Comparison of ENCODE assay signal across 11 mouse cellular contexts in genomic region chr8:126806591-126806990, GRCm38 (mm10).
DNase-seq lines count a peak whose midpoint lies in the region; ATAC-seq and TF ChIP-seq lines count a peak whose summit lies in the region.
"Had no signal": no experiment of that assay in that cellular context is flagged by ENCODE, and none has a peak within 500 bp of the region (broad histone marks: within the 10 kb centered on the region; RNA-seq: fewer than 3 reads in every experiment).

No protein-coding gene starts in this region.

- H3K79me2 ChIP-seq in heart, adult 2 months (replicated peaks; ENCODE audit: control insufficient read depth, insufficient read depth, low read length): no peaks in the 10 kb centered on the region
- no peaks in the 10 kb centered on the region for H3K79me2 ChIP-seq in macrophage (ENCODE audit: inconsistent target)

- TF ChIP-seq POLR2A in heart, adult 2 months (IDR thresholded peaks at IDR 0.05; ENCODE audit: insufficient read depth, low read depth, low read length): no peak

- no peak for ATAC-seq in lung, embryonic 14.5 days (ENCODE audit: insufficient read depth)
- no peak for ATAC-seq in hindbrain, postnatal 0 days
- ATAC-seq: Patski had no signal

- no peaks in the 10 kb centered on the region for H3K27me3 ChIP-seq in heart, adult 2 months (ENCODE audit: control insufficient read depth, insufficient read depth, low read length)
- no peaks in the 10 kb centered on the region for H3K27me3 ChIP-seq in lung, embryonic 14.5 days (ENCODE audit: insufficient read depth, low read length)
- no peaks in the 10 kb centered on the region for H3K27me3 ChIP-seq in hindbrain, postnatal 0 days (ENCODE audit: insufficient read depth, low read length)
- H3K27me3 ChIP-seq: Patski had no signal

- intact Hi-C loops in heart, adult 2 months (cut with DNase I): loop anchor here (2.0 kb wide), 2 partner anchors 110 to 212 kb away; no protein-coding TSS in a partner anchor

- peak overlapping the region; percentile 95 for H3K27ac ChIP-seq in heart, adult 2 months
- H3K27ac ChIP-seq in lung, embryonic 14.5 days (ENCODE audit: low read depth): peak overlapping the region; percentile 67
- peak overlapping the region; percentile 60; the same call in 1 of the 2 replicates for H3K27ac ChIP-seq in hindbrain, postnatal 0 days
- peak overlapping the region; percentile 94 for H3K27ac ChIP-seq in macrophage

- H3K9ac ChIP-seq in heart, adult 2 months (ENCODE audit: low read depth, low read length): no peak overlapping the region
- no peak overlapping the region for H3K9ac ChIP-seq in lung, embryonic 14.5 days
- H3K9ac ChIP-seq in hindbrain, postnatal 0 days (replicated peaks; ENCODE audit: low read length): no peak overlapping the region
- H3K9ac ChIP-seq: forebrain, postnatal 0 days had no signal

- peaks cover 30% of the 10 kb centered on the region for H3K4me1 ChIP-seq in heart, adult 2 months (ENCODE audit: control insufficient read depth, insufficient read depth, low read length)
- peaks cover 4% of the 10 kb centered on the region for H3K4me1 ChIP-seq in lung, embryonic 14.5 days (ENCODE audit: insufficient read depth)
- no peaks in the 10 kb centered on the region for H3K4me1 ChIP-seq in hindbrain, postnatal 0 days (ENCODE audit: insufficient read depth, low read length)

- no peak for DNase-seq in heart, adult 2 months
- no peak for DNase-seq in heart, postnatal 4 days
- no peak for DNase-seq in lung, embryonic 14.5 days
- no peak for DNase-seq in lung, postnatal 4 days
- no peak for DNase-seq in hindbrain, postnatal 0 days (ENCODE audit: low spot score)
- DNase-seq in thymus, postnatal 10 days (ENCODE audit: low spot score in 2 of 2): no peak
- DNase-seq in frontal cortex, postnatal 10 days (ENCODE audit: low spot score in 2 of 2): no peak
- DNase-seq: forebrain, postnatal 0 days; right cerebral cortex, postnatal 4 days had no signal

- no peaks in the 10 kb centered on the region for H3K9me3 ChIP-seq in lung, embryonic 14.5 days (ENCODE audit: low read depth, low read length)
- no peaks in the 10 kb centered on the region for H3K9me3 ChIP-seq in hindbrain, postnatal 0 days (ENCODE audit: low read length)

- 92% methylated on average over 2 of the region's 2 CpGs for WGBS in heart, adult 2 months
- WGBS in lung, embryonic 14.5 days: 89% methylated on average over 2 of the region's 2 CpGs
- 81% methylated on average over 2 of the region's 2 CpGs for WGBS in hindbrain, postnatal 0 days
- WGBS in macrophage (ENCODE audit: missing documents): 92% methylated on average over 2 of the region's 2 CpGs

- H3K4me2 ChIP-seq in lung, embryonic 14.5 days: no peak overlapping the region
- H3K4me2 ChIP-seq in hindbrain, postnatal 0 days (ENCODE audit: low read depth, low read length): no peak overlapping the region

- no peak for TF ChIP-seq EP300 in heart, adult 2 months (IDR thresholded peaks at IDR 0.05; ENCODE audit: insufficient read depth, low read depth, low read length)

- no peak overlapping the region for H3K4me3 ChIP-seq in heart, adult 2 months
- no peak overlapping the region for H3K4me3 ChIP-seq in lung, embryonic 14.5 days (ENCODE audit: low read depth, low read length)
- no peak overlapping the region for H3K4me3 ChIP-seq in hindbrain, postnatal 0 days (ENCODE audit: low read length)
- no peak overlapping the region for H3K4me3 ChIP-seq in macrophage (ENCODE audit: inconsistent target)

- peaks cover 3% of the 10 kb centered on the region; the same call in 1 of the 2 replicates for H3K36me3 ChIP-seq in heart, adult 2 months (ENCODE audit: control insufficient read depth, insufficient read depth, low read length)
- H3K36me3 ChIP-seq in lung, embryonic 14.5 days (ENCODE audit: insufficient read depth): no peaks in the 10 kb centered on the region
- no peaks in the 10 kb centered on the region for H3K36me3 ChIP-seq in hindbrain, postnatal 0 days (ENCODE audit: insufficient read depth, low read length)
- H3K36me3 ChIP-seq in macrophage (ENCODE audit: inconsistent target): no peaks in the 10 kb centered on the region

- no peak for TF ChIP-seq CTCF in heart, adult 2 months (IDR thresholded peaks at IDR 0.05)
- TF ChIP-seq CTCF in lung, embryonic 14.5 days (IDR thresholded peaks at IDR 0.05; ENCODE audit: low read depth): no peak
- no peak for TF ChIP-seq CTCF in hindbrain, postnatal 0 days (IDR thresholded peaks at IDR 0.05; ENCODE audit: low read depth)
